Mouse (Mus musculus): ENCODE measurements around the gene Stab1. TPM values are rescaled to one million over a fixed set of nuclear protein-coding genes. Genes with fewer than 3 reads are reported as not detected.

The Stab1 gene
- polyA plus RNA-seq, 1 experiment, result 0.57 TPM

DNA sequence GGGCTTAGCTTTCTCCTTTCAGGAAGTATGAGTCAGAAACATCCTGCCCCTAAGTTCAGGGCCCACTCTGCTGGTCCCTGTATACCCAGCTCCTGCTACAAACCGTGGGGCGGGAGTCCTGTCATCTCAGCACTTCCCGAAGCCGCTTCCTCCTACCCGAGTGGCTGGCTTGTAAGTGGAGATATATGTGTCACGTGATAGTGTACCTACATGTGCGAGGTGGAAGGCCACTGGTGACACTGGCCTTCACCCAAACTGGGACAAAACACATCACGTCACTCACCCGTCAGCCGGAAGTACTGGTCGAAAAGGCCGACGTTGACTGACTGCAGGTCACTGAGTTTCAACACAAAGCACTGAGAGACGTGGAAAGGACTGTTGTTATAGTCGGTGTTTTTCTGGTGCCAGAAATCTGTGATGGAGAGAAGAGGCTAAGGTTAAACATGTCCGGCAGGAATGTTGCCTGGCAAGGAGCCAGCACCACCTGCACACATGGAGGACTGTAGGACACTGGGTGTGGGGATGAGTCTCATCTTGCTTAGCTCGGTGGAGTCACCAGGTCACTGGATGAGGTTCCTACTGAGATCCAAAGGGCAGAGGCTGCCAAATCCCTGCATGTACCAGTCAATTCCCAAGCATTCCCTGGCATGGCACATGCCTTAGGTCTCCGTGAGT, 4.5 kb upstream of the Stab1 start:
- Histone ChIP-seq H3K36me3 (ENCODE audit: control insufficient read depth, insufficient read depth, low read length, poor library complexity, severe bottlenecking) (peaks cover 27% of the 10 kb centered on the region), H3K4me1 (ENCODE audit: control insufficient read depth, insufficient read depth, low read length) (no peaks in the 10 kb centered on the region), H3K4me3 (ENCODE audit: low read depth, low read length) (no peak overlapping the region), H3K27ac (ENCODE audit: insufficient read depth, low read length) (no peak overlapping the region), H3K9me3 (replicated peaks; ENCODE audit: control insufficient read depth, insufficient read depth, low read length, poor library complexity, severe bottlenecking) (no peaks in the 10 kb centered on the region), H3K27me3 (ENCODE audit: control insufficient read depth, insufficient read depth, low read length, poor library complexity, severe bottlenecking) (no peaks in the 10 kb centered on the region), H3K9ac (ENCODE audit: low read depth, poor library complexity, severe bottlenecking) (no peak overlapping the region)
- TF ChIP-seq CTCF (IDR thresholded peaks at IDR 0.05; ENCODE audit: low read depth, low read length) (no peak), EP300 (IDR thresholded peaks at IDR 0.05; ENCODE audit: insufficient read depth, low read depth, low read length) (no peak), POLR2A (IDR thresholded peaks at IDR 0.05; ENCODE audit: insufficient read depth, low read length) (no peak)

DNA sequence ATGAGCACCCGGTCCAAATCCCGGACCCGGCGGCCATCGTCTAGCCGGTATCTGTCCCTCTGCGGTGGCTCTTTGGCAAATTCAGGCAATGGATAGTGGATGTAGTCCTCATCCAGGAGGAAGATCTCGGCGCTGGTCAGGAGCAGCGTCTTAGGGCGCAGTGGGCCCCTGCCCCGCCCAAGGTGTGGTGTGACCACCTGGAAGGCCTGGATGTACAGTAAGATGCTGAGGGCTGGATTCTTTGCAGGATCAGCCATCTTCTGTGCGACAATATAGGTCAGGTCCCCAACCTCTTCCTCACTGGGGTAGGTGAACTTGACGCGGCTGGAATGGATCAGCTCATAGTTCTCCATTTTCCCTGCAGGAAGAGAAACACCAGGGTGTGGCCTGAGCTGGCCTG, 3.4 kb upstream of the Stab1 start:
- H3K36me3 ChIP-seq (ENCODE audit: control insufficient read depth, insufficient read depth, low read length, poor library complexity, severe bottlenecking), result peaks cover 27% of the 10 kb centered on the region
- H3K9me3 ChIP-seq (replicated peaks; ENCODE audit: control insufficient read depth, insufficient read depth, low read length, poor library complexity, severe bottlenecking), result no peaks in the 10 kb centered on the region
- no peak overlapping the region for H3K27ac ChIP-seq (ENCODE audit: insufficient read depth, low read length)
- H3K4me3 ChIP-seq (ENCODE audit: low read depth, low read length), result no peak overlapping the region
- H3K9ac ChIP-seq (ENCODE audit: low read depth, poor library complexity, severe bottlenecking), result no peak overlapping the region
- no peaks in the 10 kb centered on the region for H3K4me1 ChIP-seq (ENCODE audit: control insufficient read depth, insufficient read depth, low read length)
- H3K27me3 ChIP-seq (ENCODE audit: control insufficient read depth, insufficient read depth, low read length, poor library complexity, severe bottlenecking), result no peaks in the 10 kb centered on the region
- TF ChIP-seq EP300 (IDR thresholded peaks at IDR 0.05; ENCODE audit: insufficient read depth, low read depth, low read length) (no peak), CTCF (IDR thresholded peaks at IDR 0.05; ENCODE audit: low read depth, low read length) (no peak), POLR2A (IDR thresholded peaks at IDR 0.05; ENCODE audit: insufficient read depth, low read length) (no peak)

DNA sequence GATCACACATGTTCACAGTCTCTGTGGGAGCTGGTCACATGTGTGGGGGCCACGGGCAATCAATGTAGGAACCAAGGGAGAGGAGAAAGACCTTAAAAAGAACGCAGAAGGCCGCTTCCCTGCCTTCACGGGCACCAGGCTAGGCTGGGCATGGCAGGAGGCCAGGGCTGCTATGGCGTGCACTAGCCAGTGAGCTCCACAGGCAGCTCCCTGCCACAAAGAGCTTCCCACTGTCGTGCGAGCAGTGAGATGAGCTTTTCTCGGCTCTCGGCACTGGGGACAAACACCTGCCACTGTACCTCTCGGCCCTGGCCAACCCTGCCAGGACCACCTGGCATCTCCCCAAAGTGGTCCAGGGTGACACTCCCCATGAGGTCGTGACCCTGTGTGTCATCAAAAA, 2.9 kb upstream of the Stab1 start:
- no peak overlapping the region for H3K27ac ChIP-seq (ENCODE audit: insufficient read depth, low read length)
- H3K9me3 ChIP-seq (replicated peaks; ENCODE audit: control insufficient read depth, insufficient read depth, low read length, poor library complexity, severe bottlenecking), result no peaks in the 10 kb centered on the region
- H3K36me3 ChIP-seq (ENCODE audit: control insufficient read depth, insufficient read depth, low read length, poor library complexity, severe bottlenecking), result peaks cover 27% of the 10 kb centered on the region
- no peak overlapping the region for H3K4me3 ChIP-seq (ENCODE audit: low read depth, low read length)
- no peak overlapping the region for H3K9ac ChIP-seq (ENCODE audit: low read depth, poor library complexity, severe bottlenecking)
- no peaks in the 10 kb centered on the region for H3K27me3 ChIP-seq (ENCODE audit: control insufficient read depth, insufficient read depth, low read length, poor library complexity, severe bottlenecking)
- TF ChIP-seq POLR2A (IDR thresholded peaks at IDR 0.05; ENCODE audit: insufficient read depth, low read length) (no peak), CTCF (IDR thresholded peaks at IDR 0.05; ENCODE audit: low read depth, low read length) (no peak), EP300 (IDR thresholded peaks at IDR 0.05; ENCODE audit: insufficient read depth, low read depth, low read length) (no peak)
- H3K4me1 ChIP-seq (ENCODE audit: control insufficient read depth, insufficient read depth, low read length), result no peaks in the 10 kb centered on the region

DNA sequence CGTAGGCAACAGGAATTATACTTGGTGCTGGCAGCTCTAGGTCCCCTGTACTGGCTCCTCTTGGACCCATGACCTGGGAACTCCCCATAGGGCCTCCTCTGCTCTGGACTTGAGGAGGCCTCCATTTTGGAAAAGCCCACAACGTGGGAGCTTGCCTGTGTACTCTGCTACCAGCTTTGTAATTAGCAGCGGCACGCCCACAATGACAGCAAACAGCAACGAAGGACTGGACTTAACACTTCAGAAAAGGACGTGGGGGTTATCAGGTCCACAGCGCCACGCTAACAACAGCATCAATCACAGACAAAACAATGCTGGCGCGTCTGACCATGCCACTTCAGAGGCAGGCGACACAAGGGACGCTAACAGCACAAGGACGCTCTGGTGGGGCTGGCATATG, 2.5 kb upstream of the Stab1 start:
- Histone ChIP-seq H3K27ac (ENCODE audit: insufficient read depth, low read length) (no peak overlapping the region), H3K4me3 (ENCODE audit: low read depth, low read length) (no peak overlapping the region), H3K36me3 (ENCODE audit: control insufficient read depth, insufficient read depth, low read length, poor library complexity, severe bottlenecking) (peaks cover 27% of the 10 kb centered on the region), H3K9ac (ENCODE audit: low read depth, poor library complexity, severe bottlenecking) (no peak overlapping the region), H3K9me3 (replicated peaks; ENCODE audit: control insufficient read depth, insufficient read depth, low read length, poor library complexity, severe bottlenecking) (no peaks in the 10 kb centered on the region), H3K27me3 (ENCODE audit: control insufficient read depth, insufficient read depth, low read length, poor library complexity, severe bottlenecking) (no peaks in the 10 kb centered on the region), H3K4me1 (ENCODE audit: control insufficient read depth, insufficient read depth, low read length) (no peaks in the 10 kb centered on the region)
- TF ChIP-seq EP300 (IDR thresholded peaks at IDR 0.05; ENCODE audit: insufficient read depth, low read depth, low read length), result no peak
- TF ChIP-seq CTCF (IDR thresholded peaks at IDR 0.05; ENCODE audit: low read depth, low read length), result no peak
- TF ChIP-seq POLR2A (IDR thresholded peaks at IDR 0.05; ENCODE audit: insufficient read depth, low read length), result no peak

DNA sequence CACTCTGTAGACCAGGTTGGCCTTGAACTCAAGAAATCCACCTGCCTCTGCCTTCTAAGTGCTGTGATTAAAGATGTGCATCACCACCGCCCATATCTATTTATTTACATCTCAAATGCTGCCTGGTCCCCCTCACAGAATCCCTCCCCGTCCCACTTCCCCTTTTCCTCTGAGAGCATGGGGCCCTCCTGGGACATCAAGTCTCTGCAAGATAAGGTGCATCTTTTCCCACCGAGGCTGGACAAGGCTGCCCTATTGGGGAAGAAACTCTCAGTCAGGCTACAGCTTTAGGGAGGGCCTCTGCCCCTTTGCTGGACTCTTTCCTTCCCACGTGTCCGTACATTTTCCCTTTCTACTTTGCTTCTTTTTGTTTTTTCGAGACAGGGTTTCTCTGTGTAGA, 1.1 kb upstream of the Stab1 start:
- peaks cover 24% of the 10 kb centered on the region for H3K36me3 ChIP-seq (ENCODE audit: control insufficient read depth, insufficient read depth, low read length, poor library complexity, severe bottlenecking)

DNA sequence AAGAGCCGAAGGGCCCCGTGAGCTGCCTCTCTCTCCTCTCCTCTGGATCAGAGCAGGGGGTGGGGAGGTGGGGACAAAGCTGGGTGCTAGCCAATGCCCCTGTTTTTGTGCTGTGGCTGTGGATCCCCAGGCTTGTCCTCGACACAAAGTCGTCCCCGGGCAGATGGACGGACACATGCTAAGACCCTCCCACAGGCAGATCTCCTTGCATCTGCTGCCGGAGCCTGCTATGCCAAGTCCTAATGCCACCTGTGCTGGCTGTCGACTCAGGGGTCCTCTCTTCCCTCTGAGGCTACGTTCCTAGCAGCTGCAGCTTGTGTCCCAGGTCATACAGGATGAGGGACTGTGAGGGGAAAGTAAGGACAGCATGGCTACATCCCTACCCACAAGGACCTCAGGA, 1.6 kb downstream of the Stab1 start:
- H3K36me3 ChIP-seq (ENCODE audit: control insufficient read depth, insufficient read depth, low read length, poor library complexity, severe bottlenecking), result peaks cover 8% of the 10 kb centered on the region
- no peaks in the 10 kb centered on the region for H3K4me1 ChIP-seq (ENCODE audit: control insufficient read depth, insufficient read depth, low read length)
- no peak overlapping the region for H3K4me3 ChIP-seq (ENCODE audit: low read depth, low read length)
- no peak overlapping the region for H3K27ac ChIP-seq (ENCODE audit: insufficient read depth, low read length)
- H3K27me3 ChIP-seq (ENCODE audit: control insufficient read depth, insufficient read depth, low read length, poor library complexity, severe bottlenecking), result no peaks in the 10 kb centered on the region
- no peaks in the 10 kb centered on the region for H3K9me3 ChIP-seq (replicated peaks; ENCODE audit: control insufficient read depth, insufficient read depth, low read length, poor library complexity, severe bottlenecking)
- TF ChIP-seq EP300 (IDR thresholded peaks at IDR 0.05; ENCODE audit: insufficient read depth, low read depth, low read length), result no peak
- no peak for TF ChIP-seq POLR2A (IDR thresholded peaks at IDR 0.05; ENCODE audit: insufficient read depth, low read length)
- no peak for TF ChIP-seq CTCF (IDR thresholded peaks at IDR 0.05; ENCODE audit: low read depth, low read length)
- H3K9ac ChIP-seq (ENCODE audit: low read depth, poor library complexity, severe bottlenecking), result no peak overlapping the region

More for the DNA sequence above, 1.1 kb upstream of the Stab1 start:
- no peaks in the 10 kb centered on the region for H3K27me3 ChIP-seq (ENCODE audit: control insufficient read depth, insufficient read depth, low read length, poor library complexity, severe bottlenecking)
- H3K27ac ChIP-seq (ENCODE audit: insufficient read depth, low read length), result no peak overlapping the region
- no peak overlapping the region for H3K4me3 ChIP-seq (ENCODE audit: low read depth, low read length)
- H3K9ac ChIP-seq (ENCODE audit: low read depth, poor library complexity, severe bottlenecking), result no peak overlapping the region
- TF ChIP-seq POLR2A (IDR thresholded peaks at IDR 0.05; ENCODE audit: insufficient read depth, low read length) (no peak), EP300 (IDR thresholded peaks at IDR 0.05; ENCODE audit: insufficient read depth, low read depth, low read length) (no peak), CTCF (IDR thresholded peaks at IDR 0.05; ENCODE audit: low read depth, low read length) (no peak)
- no peaks in the 10 kb centered on the region for H3K9me3 ChIP-seq (replicated peaks; ENCODE audit: control insufficient read depth, insufficient read depth, low read length, poor library complexity, severe bottlenecking)
- H3K4me1 ChIP-seq (ENCODE audit: control insufficient read depth, insufficient read depth, low read length), result no peaks in the 10 kb centered on the region
